Mouse (Mus musculus) CD8-positive naive resting alpha-beta T cell, adult 57 days (primary cell): ENCODE results near the gene Tmem126a. TPM values are rescaled to one million over a fixed set of nuclear protein-coding genes. Genes with fewer than 3 reads are reported as not detected.

Source experiments
- total RNA-seq: library from RNA; stranded (reverse); gene quantifications from one replicate; pipeline ENCODE4 v1.2.4, GENCODE M21; 2023

Gene Tmem126a
- total RNA-seq, result 22.0 TPM

DNA sequence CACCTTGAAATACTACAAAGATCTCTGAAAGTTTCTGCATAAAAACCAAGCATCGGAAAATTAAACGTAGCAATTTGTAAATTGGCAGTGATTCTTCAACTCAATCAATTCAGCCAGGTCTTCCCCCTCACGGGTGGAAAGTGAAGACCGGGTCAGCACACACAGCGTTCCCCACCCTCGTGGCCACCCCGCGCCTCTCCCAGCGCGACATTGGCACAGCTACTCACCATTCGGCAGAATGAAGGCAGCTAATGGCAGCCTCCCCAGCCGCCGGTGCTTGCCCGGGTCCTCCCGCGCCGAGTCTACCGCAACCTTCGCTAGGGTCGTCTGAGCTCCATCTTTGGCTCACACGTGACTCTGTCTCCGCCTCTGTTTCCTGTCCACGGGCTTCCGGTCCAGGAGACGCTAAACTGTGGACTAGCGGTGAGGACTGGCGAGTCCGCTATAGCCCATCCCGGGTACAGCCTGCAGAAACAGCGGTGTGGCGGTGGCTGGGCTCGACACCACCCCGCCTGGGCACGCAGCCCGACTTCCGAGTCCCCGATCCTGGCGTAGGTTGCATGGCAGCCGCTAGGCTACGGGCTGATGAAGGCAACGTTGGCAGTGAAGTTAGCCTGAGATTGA, at the start of gene Tmem126a:
Tmem126a (minus strand) TSS at position 385 of the 624 bp plus-strand sequence.

DNA sequence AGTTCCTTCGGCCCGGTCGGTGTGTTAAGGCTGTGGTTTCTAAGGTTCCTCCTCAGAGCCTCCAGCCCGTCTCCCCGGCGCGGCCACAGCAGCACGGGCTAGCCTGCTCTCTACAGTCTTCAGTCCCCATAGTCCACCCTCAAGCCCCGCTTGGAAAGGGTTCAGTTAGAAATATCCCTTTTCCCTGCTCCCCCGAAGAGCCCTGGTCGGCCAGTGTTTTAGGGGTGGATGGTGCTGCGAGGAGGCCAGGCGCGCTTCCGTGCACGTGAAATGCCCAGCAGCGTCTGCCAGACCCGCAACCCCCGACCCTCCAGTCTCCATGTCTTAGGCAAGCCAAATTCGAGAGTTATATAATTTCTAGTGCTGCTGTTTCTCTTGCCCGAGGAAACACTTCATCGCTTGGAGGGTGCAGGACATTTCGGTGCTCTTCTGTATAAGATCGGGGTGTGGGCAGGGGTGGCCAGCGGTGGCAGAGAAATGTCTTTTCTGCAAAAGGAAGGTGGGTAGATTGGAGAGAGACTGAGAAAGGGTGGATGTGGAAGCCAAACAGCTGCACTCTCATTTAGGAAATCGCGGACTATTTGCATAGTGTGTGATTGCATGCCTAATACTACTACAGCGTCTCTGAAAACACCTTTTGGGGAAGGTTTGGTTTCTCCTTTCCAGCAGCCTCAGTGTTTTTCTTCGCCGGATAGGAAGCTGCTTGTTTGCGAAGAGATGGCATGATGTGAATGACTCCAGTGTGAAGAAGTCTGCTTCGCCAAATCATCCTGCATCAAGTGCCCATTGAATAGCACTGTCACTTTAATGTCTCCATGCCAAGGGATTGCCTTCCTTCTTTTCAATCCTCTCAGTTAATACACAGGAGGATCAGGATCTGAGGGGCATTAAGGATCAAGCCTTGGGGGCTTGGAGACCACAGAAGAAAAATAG, 19.6 kb upstream of the Tmem126a start, which contains the start of gene Dlg2:
Dlg2 (plus strand) TSS at position 360 of the 933 bp plus-strand sequence.

DNA sequence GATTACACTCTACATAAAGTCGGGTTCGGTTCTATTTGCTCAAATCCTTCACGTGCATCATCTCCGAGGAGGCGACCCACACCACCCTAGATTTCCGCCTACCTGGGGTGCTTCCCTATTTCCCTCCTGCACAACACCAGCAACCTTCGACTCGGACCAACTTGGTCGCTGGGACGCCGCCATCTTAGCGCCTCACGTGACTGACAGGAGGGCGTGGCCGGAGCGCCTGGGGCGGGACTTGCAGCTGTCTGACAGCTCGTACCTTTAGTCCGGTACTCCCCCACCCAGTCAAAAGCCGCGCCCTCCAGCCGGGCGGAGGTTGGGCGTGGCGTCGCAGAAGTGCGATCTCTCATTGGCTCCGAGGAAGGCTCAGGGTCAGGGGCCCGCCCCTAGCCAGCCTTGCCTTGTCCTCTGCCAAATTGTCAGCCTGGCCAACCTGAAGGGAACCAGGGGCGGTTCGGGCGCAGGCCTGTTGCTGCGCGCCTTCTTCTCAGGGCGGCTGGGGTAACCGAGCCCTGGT, 18.8 kb upstream of the Tmem126a start, which contains the start of gene Tmem126b:
Tmem126b (minus strand) TSS at position 209 of the 520 bp plus-strand sequence.

DNA sequence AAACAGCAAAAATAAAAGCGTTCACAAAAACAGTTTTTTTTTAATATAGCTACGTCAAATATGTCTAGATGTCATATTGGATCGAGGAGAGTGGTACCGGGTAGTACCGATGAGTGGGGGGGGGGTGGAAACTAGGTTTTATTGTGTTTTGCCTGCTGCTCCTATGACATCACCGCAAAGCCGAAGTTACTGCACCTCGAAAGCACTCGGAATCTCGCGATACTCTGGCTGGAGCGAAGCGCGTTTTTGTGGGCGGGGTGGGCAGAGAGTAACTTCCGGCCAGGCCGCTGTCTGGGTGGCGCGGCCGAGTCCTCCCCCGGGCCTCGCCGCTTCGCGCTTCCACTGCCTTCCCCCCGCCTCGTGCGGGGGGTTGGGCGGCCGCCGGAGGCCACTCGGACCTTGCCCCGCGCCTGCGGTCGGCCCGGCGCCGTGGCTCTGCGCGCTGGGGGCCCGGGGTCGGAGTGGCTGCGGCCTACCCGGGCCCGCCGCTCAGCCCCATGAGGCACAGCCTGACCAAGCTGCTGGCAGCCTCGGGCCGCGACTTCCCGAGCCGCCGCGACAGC, 14.4 kb downstream of the Tmem126a start, which contains the start of gene Crebzf:
Crebzf (plus strand) TSS at position 212 of the 563 bp plus-strand sequence.

DNA sequence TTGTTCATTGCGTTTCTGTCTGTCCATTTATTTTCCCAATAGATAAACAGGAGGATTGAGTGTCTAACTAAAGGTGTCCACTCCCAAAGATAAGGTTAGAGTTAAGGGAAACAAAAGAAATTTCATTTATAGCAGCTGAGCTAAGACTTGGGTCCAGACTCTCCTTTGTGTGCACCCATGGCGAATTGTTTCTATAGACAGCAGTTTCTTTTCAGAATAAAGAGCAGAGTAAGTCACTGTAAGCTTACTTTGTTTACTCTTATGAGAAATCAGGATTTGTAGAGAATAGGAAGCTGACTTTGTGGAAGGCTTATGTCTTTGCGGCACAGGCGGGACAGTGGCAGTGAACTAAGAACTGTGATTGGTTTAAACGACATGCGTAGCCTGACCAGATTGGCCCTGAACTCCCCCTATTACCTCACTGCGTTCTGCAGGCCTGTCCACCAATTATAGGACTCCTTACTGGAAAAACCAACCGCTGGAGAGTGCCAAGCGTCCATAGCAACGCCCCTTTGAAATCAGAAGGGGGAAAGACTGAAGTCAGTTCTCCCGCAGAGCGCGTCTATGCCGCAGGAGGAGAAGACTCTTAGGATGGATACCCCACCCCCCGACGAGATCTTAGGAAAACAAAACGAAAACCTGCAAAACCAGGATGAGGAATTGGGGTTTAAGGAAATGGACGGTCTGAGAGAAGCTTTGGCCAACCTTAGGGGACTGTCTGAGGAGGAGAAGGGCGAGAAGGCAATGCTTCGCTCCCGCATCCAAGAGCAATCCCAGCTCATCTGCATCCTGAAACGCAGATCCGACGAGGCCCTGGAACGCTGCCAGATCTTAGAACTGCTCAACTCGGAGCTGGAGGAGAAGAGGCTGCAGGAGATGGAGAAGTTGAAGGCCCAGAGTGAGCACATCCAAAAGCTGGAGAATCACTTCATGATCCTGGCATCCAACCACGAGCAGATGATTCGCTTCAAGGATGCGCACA, 30.7 kb downstream of the Tmem126a start, which contains the start of gene Ccdc89:
Ccdc89 (plus strand) TSS at position 558 of the 982 bp plus-strand sequence.

Other genes starting within 250 kb of the Tmem126a start
- not detected for gene Ccdc83, start 191.5 kb downstream of the Tmem126a start, total RNA-seq
- gene Sytl2, start 155.0 kb downstream of the Tmem126a start, total RNA-seq, result 16.0 TPM
- not detected for gene Ccdc89, start 30.7 kb downstream of the Tmem126a start, total RNA-seq
- gene Crebzf, start 14.5 kb downstream of the Tmem126a start, total RNA-seq, result 180 TPM
- gene Tmem126b, start 18.8 kb upstream of the Tmem126a start, total RNA-seq, result 5.2 TPM
- gene Dlg2, start 19.4 kb upstream of the Tmem126a start, total RNA-seq, result 0.15 TPM